Comparison of ENCODE assay signal across 8 mouse cellular contexts in the genomic region with DNA sequence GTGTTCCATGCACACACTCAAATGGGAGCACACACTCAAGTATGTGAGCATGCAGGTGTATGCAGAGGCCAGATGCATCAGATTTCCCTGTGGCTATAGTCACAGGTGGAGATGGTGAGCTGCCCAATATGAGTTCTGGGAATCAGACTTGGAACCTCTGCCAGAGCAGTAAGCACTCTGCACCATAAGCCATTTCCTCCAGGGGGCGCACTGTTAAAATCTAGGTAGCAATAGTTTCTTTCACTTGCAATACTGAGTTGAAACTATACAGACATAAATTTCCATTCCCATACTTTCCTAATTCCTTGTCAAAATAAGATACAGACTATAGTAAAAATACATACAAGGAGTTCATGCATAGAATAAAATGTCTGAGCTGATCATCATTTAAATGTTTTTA.
A peak's percentile ranks its signal among the peaks of the same experiment; 100 is the strongest.
DNase-seq lines count a peak whose midpoint lies in the region; ATAC-seq and TF ChIP-seq lines count a peak whose summit lies in the region.

No protein-coding gene starts in this region.

- no peak overlapping the region for H3K4me2 ChIP-seq in kidney, postnatal 0 days (ENCODE audit: low read length)
- no peak overlapping the region for H3K4me2 ChIP-seq in kidney, embryonic 16.5 days (replicated peaks; ENCODE audit: low read depth, low read length)
- no peak overlapping the region for H3K4me2 ChIP-seq in neural tube, embryonic 11.5 days (ENCODE audit: low read depth)

- H3K9me3 ChIP-seq in kidney, postnatal 0 days (replicated peaks; ENCODE audit: low read length), result no peaks in the 10 kb centered on the region
- no peaks in the 10 kb centered on the region for H3K9me3 ChIP-seq in kidney, embryonic 16.5 days (ENCODE audit: low read length)
- H3K9me3 ChIP-seq in MEL (replicated peaks; ENCODE audit: insufficient read depth, low read length), result no peaks in the 10 kb centered on the region
- no peaks in the 10 kb centered on the region for H3K9me3 ChIP-seq in neural tube, embryonic 11.5 days (ENCODE audit: control insufficient read depth, low read length)

- no peaks in the 10 kb centered on the region for H3K79me2 ChIP-seq in MEL (ENCODE audit: control insufficient read depth, insufficient read depth, low read length, poor library complexity)

- 48% methylated on average over 1 of the region's 1 CpGs for WGBS in kidney, postnatal 0 days
- WGBS in kidney, embryonic 16.5 days, result 34% methylated on average over 1 of the region's 1 CpGs
- WGBS in neural tube, embryonic 11.5 days, result 42% methylated on average over 1 of the region's 1 CpGs

- no peak overlapping the region for H3K27ac ChIP-seq in kidney, postnatal 0 days
- no peak overlapping the region for H3K27ac ChIP-seq in kidney, embryonic 16.5 days (ENCODE audit: low read length)
- no peak overlapping the region for H3K27ac ChIP-seq in MEL (ENCODE audit: control insufficient read depth, low read depth, low read length)
- no peak overlapping the region for H3K27ac ChIP-seq in neural tube, embryonic 11.5 days (ENCODE audit: low read depth, low read length)

- H3K4me1 ChIP-seq in kidney, postnatal 0 days (replicated peaks; ENCODE audit: insufficient read depth, low read length), result no peaks in the 10 kb centered on the region
- no peaks in the 10 kb centered on the region for H3K4me1 ChIP-seq in kidney, embryonic 16.5 days (ENCODE audit: insufficient read depth, low read length)
- H3K4me1 ChIP-seq in MEL (ENCODE audit: control insufficient read depth in 1 of 2, insufficient read depth in 2 of 2, low read length in 2 of 2), result no peaks in the 10 kb centered on the region
- peaks cover 3% of the 10 kb centered on the region; the same call in 1 of the 2 replicates for H3K4me1 ChIP-seq in neural tube, embryonic 11.5 days (ENCODE audit: control insufficient read depth, insufficient read depth, low read length)

- peak; percentile 26 for TF ChIP-seq RAD21 in MEL (IDR thresholded peaks at IDR 0.05; ENCODE audit: low read depth, low read length)

- H3K4me3 ChIP-seq in kidney, postnatal 0 days (replicated peaks; ENCODE audit: low read depth, low read length), result no peak overlapping the region
- H3K4me3 ChIP-seq in kidney, embryonic 16.5 days (ENCODE audit: low read length), result no peak overlapping the region
- H3K4me3 ChIP-seq in MEL (ENCODE audit: control insufficient read depth in 1 of 2, insufficient read depth in 1 of 2, low read depth in 2 of 2, low read length in 2 of 2), result no peak overlapping the region
- H3K4me3 ChIP-seq in neural tube, embryonic 11.5 days (ENCODE audit: low read depth, low read length), result no peak overlapping the region

- no peak for TF ChIP-seq POLR2A in MEL (IDR thresholded peaks at IDR 0.05; ENCODE audit: control insufficient read depth in 1 of 2, insufficient read depth in 1 of 2, low read depth in 1 of 2, low read length in 2 of 2, poor library complexity in 1 of 2)

- TF ChIP-seq EP300 in MEL (IDR thresholded peaks at IDR 0.05; ENCODE audit: low read depth in 1 of 2, low read length in 2 of 2), result no peak

- H3K36me3 ChIP-seq in kidney, postnatal 0 days (ENCODE audit: insufficient read depth, low read length), result no peaks in the 10 kb centered on the region
- H3K36me3 ChIP-seq in kidney, embryonic 16.5 days (ENCODE audit: insufficient read depth, low read length), result no peaks in the 10 kb centered on the region
- no peaks in the 10 kb centered on the region for H3K36me3 ChIP-seq in MEL (ENCODE audit: control insufficient read depth in 1 of 2, insufficient read depth in 2 of 2, low read length in 2 of 2)
- H3K36me3 ChIP-seq in neural tube, embryonic 11.5 days (ENCODE audit: control insufficient read depth, insufficient read depth, low read length), result no peaks in the 10 kb centered on the region

- no peak overlapping the region for H3K9ac ChIP-seq in kidney, postnatal 0 days (ENCODE audit: low read depth, low read length)
- H3K9ac ChIP-seq in kidney, embryonic 16.5 days (replicated peaks; ENCODE audit: low read length), result no peak overlapping the region
- H3K9ac ChIP-seq in MEL (ENCODE audit: control insufficient read depth, low read depth, low read length, poor library complexity, severe bottlenecking), result no peak overlapping the region
- no peak overlapping the region for H3K9ac ChIP-seq in neural tube, embryonic 11.5 days (ENCODE audit: low read length)

- no peak for ATAC-seq in kidney, postnatal 0 days (replicated peaks; ENCODE audit: low FRiP score, low read depth)
- ATAC-seq in kidney, embryonic 16.5 days (ENCODE audit: low FRiP score, low TSS enrichment), result no peak
- no peak for ATAC-seq in neural tube, embryonic 11.5 days (ENCODE audit: insufficient read depth, low FRiP score, low TSS enrichment)

- peak; percentile 68 for DNase-seq in kidney, postnatal 0 days (ENCODE audit: low spot score)
- DNase-seq in CD4-positive, CD25-positive, alpha-beta regulatory T cell, adult 2 months (ENCODE audit: low read depth, low spot score), result peak; percentile 66
- DNase-seq in MEL (ENCODE audit: low read depth, low spot score), result peak; percentile 46
- peak; percentile 84 for DNase-seq in embryo, embryonic 10.5 days (ENCODE audit: low spot score)
- peak; percentile 48 to 76 for DNase-seq in kidney, postnatal 25 days
- DNase-seq in neural tube, embryonic 11.5 days (ENCODE audit: low spot score), result peak; percentile 62
- DNase-seq in spleen, postnatal 36 days (ENCODE audit: low spot score in 2 of 2), result no peak

- no peaks in the 10 kb centered on the region for H3K27me3 ChIP-seq in kidney, postnatal 0 days (ENCODE audit: insufficient read depth, low read length)
- no peaks in the 10 kb centered on the region for H3K27me3 ChIP-seq in kidney, embryonic 16.5 days (ENCODE audit: insufficient read depth, low read length)
- no peaks in the 10 kb centered on the region for H3K27me3 ChIP-seq in MEL (ENCODE audit: control insufficient read depth in 1 of 2, insufficient read depth in 2 of 2, low read length in 2 of 2)
- H3K27me3 ChIP-seq in neural tube, embryonic 11.5 days (ENCODE audit: control insufficient read depth, insufficient read depth, low read length), result no peaks in the 10 kb centered on the region

- TF ChIP-seq CTCF in kidney, postnatal 0 days (IDR thresholded peaks at IDR 0.05; ENCODE audit: low read depth), result peak; percentile 71
- TF ChIP-seq CTCF in MEL (IDR thresholded peaks at IDR 0.05 in 2 of 3, conservative IDR thresholded peaks at IDR 0.05 in 1 of 3; ENCODE audit: control insufficient read depth in 1 of 3, insufficient read depth in 1 of 3, low read depth in 2 of 3, low read length in 3 of 3, poor library complexity in 1 of 3, severe bottlenecking in 1 of 3), result peak; percentile 37 to 48 (median 39)

TF ChIP-seq in MEL, 35 proteins besides CTCF, POLR2A, EP300 and RAD21:
- TF ChIP-seq ZC3H11A (IDR thresholded peaks at IDR 0.05; ENCODE audit: low read depth, low read length) (peak; percentile 29; the same call in 1 of the 2 replicates), TBP (IDR thresholded peaks at IDR 0.05; ENCODE audit: low read depth, low read length) (no peak), SMC3 (IDR thresholded peaks at IDR 0.05; ENCODE audit: low read depth, low read length) (peak; percentile 52), MXI1 (IDR thresholded peaks at IDR 0.05; ENCODE audit: low read depth, low read length) (no peak)

Comparison
In these comparisons a context has a peak if more than half of its experiments do, and no peak if none do; other contexts are left out.
1. DNase-seq: peak in kidney, postnatal 0 days (single experiment), CD4-positive, CD25-positive, alpha-beta regulatory T cell, adult 2 months (single experiment), MEL (single experiment), embryo, embryonic 10.5 days (single experiment), kidney, postnatal 25 days (2 of 2) and neural tube, embryonic 11.5 days (single experiment); none in spleen, postnatal 36 days (0 of 2).